Mouse (Mus musculus): ENCODE measurements around the gene Acot3. TPM values are rescaled to one million over a fixed set of nuclear protein-coding genes. Genes with fewer than 3 reads are reported as not detected.
"Not testable (repeated sequence)": the region's sequence is repeated elsewhere in the genome, so short reads cannot be mapped to it uniquely, and the experiment has no call there.

Gene Acot3
- polyA plus RNA-seq, 1 experiment from 2014 or later = 3.0 TPM

- Histone ChIP-seq H3K27me3 (replicated peaks; ENCODE audit: control insufficient read depth, insufficient read depth, low read length) (peaks cover 40% of the 10 kb centered on the region), H3K4me1 (replicated peaks; ENCODE audit: control insufficient read depth, insufficient read depth, low read length) (no peaks in the 10 kb centered on the region), H3K27ac (ENCODE audit: low read depth, low read length) (no peak within 1 kb of the TSS), H3K4me3 (ENCODE audit: low read depth, low read length) (peak within 1 kb of the TSS; percentile 40), H3K36me3 (ENCODE audit: control insufficient read depth, insufficient read depth, low read length) (no peaks in the 10 kb centered on the region), H3K4me2 (peak within 1 kb of the TSS; percentile 61), H3K9ac (ENCODE audit: low read depth, low read length) (no peak within 1 kb of the TSS), H3K9me3 (ENCODE audit: control insufficient read depth, low read length) (no peaks in the 10 kb centered on the region)
- no peak for DNase-seq (ENCODE audit: low spot score)
- WGBS = 46% methylated on average over 9 of the region's 9 CpGs
- ATAC-seq (replicated peaks; ENCODE audit: low FRiP score) = no peak
These were observed 17.0 kb downstream of the Acot3 start, which contains the start of gene Acot5 for GRCm38 (mm10) chr12:84068986-84069385. TSS of gene Acot5 (plus strand) at chr12:84069325.

GRCm38 (mm10) chr12:84069582-84069981, 17.6 kb downstream of the Acot3 start:
- not testable (repeated sequence) for H3K4me1 ChIP-seq (replicated peaks; ENCODE audit: control insufficient read depth, insufficient read depth, low read length); ATAC-seq (replicated peaks; ENCODE audit: low FRiP score); H3K36me3 ChIP-seq (ENCODE audit: control insufficient read depth, insufficient read depth, low read length); H3K9ac ChIP-seq (ENCODE audit: low read depth, low read length); DNase-seq (ENCODE audit: low spot score); H3K27ac ChIP-seq (ENCODE audit: low read depth, low read length); H3K9me3 ChIP-seq (ENCODE audit: control insufficient read depth, low read length)
- Histone ChIP-seq H3K27me3 (replicated peaks; ENCODE audit: control insufficient read depth, insufficient read depth, low read length) (peaks cover 40% of the 10 kb centered on the region), H3K4me3 (ENCODE audit: low read depth, low read length) (peak overlapping the region; percentile 40), H3K4me2 (peak overlapping the region; percentile 61)
- WGBS = 4% methylated on average over 32 of the region's 52 CpGs

- H3K36me3 ChIP-seq (ENCODE audit: control insufficient read depth, insufficient read depth, low read length) = no peaks in the 10 kb centered on the region
- ATAC-seq (replicated peaks; ENCODE audit: low FRiP score) = no peak
- WGBS = 83% methylated on average over 2 of the region's 2 CpGs
- H3K27ac ChIP-seq (ENCODE audit: low read depth, low read length) = no peak overlapping the region
- DNase-seq (ENCODE audit: low spot score) = no peak
- no peaks in the 10 kb centered on the region for H3K9me3 ChIP-seq (ENCODE audit: control insufficient read depth, low read length)
- peaks cover 39% of the 10 kb centered on the region for H3K27me3 ChIP-seq (replicated peaks; ENCODE audit: control insufficient read depth, insufficient read depth, low read length)
- no peak overlapping the region for H3K4me3 ChIP-seq (ENCODE audit: low read depth, low read length)
- no peaks in the 10 kb centered on the region for H3K4me1 ChIP-seq (replicated peaks; ENCODE audit: control insufficient read depth, insufficient read depth, low read length)
- H3K9ac ChIP-seq (ENCODE audit: low read depth, low read length) = no peak overlapping the region
- H3K4me2 ChIP-seq = no peak overlapping the region
These were observed 19.8 kb downstream of the Acot3 start for GRCm38 (mm10) chr12:84071696-84072095.

GRCm38 (mm10) chr12:84077371-84077990, 25.5 kb downstream of the Acot3 start:
- no peak overlapping the region for H3K4me3 ChIP-seq (ENCODE audit: low read depth, low read length)
- H3K36me3 ChIP-seq (ENCODE audit: control insufficient read depth, insufficient read depth, low read length) = no peaks in the 10 kb centered on the region
- no peaks in the 10 kb centered on the region for H3K27me3 ChIP-seq (replicated peaks; ENCODE audit: control insufficient read depth, insufficient read depth, low read length)
- ATAC-seq (replicated peaks; ENCODE audit: low FRiP score) = no peak
- peak; percentile 8 for DNase-seq (ENCODE audit: low spot score)
- no peaks in the 10 kb centered on the region for H3K9me3 ChIP-seq (ENCODE audit: control insufficient read depth, low read length)
- no peak overlapping the region for H3K27ac ChIP-seq (ENCODE audit: low read depth, low read length)
- no peak overlapping the region for H3K4me2 ChIP-seq
- H3K4me1 ChIP-seq (replicated peaks; ENCODE audit: control insufficient read depth, insufficient read depth, low read length) = no peaks in the 10 kb centered on the region
- WGBS = 80% methylated on average over 4 of the region's 4 CpGs
- H3K9ac ChIP-seq (ENCODE audit: low read depth, low read length) = no peak overlapping the region

GRCm38 (mm10) chr12:84083842-84084241, 31.9 kb downstream of the Acot3 start:
- no peaks in the 10 kb centered on the region for H3K36me3 ChIP-seq (ENCODE audit: control insufficient read depth, insufficient read depth, low read length)
- no peaks in the 10 kb centered on the region; the same call in 1 of the 2 replicates for H3K9me3 ChIP-seq (ENCODE audit: control insufficient read depth, low read length)
- no peak overlapping the region for H3K4me3 ChIP-seq (ENCODE audit: low read depth, low read length)
- no peak overlapping the region for H3K4me2 ChIP-seq
- WGBS = 71% methylated on average over 2 of the region's 2 CpGs
- DNase-seq (ENCODE audit: low spot score) (no peak), ATAC-seq (replicated peaks; ENCODE audit: low FRiP score) (no peak)
- H3K27ac ChIP-seq (ENCODE audit: low read depth, low read length) = no peak overlapping the region
- no peak overlapping the region for H3K9ac ChIP-seq (ENCODE audit: low read depth, low read length)
- no peaks in the 10 kb centered on the region for H3K4me1 ChIP-seq (replicated peaks; ENCODE audit: control insufficient read depth, insufficient read depth, low read length)
- no peaks in the 10 kb centered on the region for H3K27me3 ChIP-seq (replicated peaks; ENCODE audit: control insufficient read depth, insufficient read depth, low read length)

GRCm38 (mm10) chr12:84084581-84084980, 32.6 kb downstream of the Acot3 start:
- DNase-seq (ENCODE audit: low spot score) (no peak), ATAC-seq (replicated peaks; ENCODE audit: low FRiP score) (no peak)
- H3K4me3 ChIP-seq (ENCODE audit: low read depth, low read length) = no peak overlapping the region
- H3K36me3 ChIP-seq (ENCODE audit: control insufficient read depth, insufficient read depth, low read length) = no peaks in the 10 kb centered on the region
- H3K27me3 ChIP-seq (replicated peaks; ENCODE audit: control insufficient read depth, insufficient read depth, low read length) = no peaks in the 10 kb centered on the region
- no peak overlapping the region for H3K27ac ChIP-seq (ENCODE audit: low read depth, low read length)
- WGBS = 75% methylated on average over 4 of the region's 4 CpGs
- no peak overlapping the region for H3K4me2 ChIP-seq
- H3K4me1 ChIP-seq (replicated peaks; ENCODE audit: control insufficient read depth, insufficient read depth, low read length) = no peaks in the 10 kb centered on the region
- peaks cover 2% of the 10 kb centered on the region; the same call in 1 of the 2 replicates for H3K9me3 ChIP-seq (ENCODE audit: control insufficient read depth, low read length)
- no peak overlapping the region for H3K9ac ChIP-seq (ENCODE audit: low read depth, low read length)

GRCm38 (mm10) chr12:84094666-84095065, 42.7 kb downstream of the Acot3 start:
- H3K9me3 ChIP-seq (ENCODE audit: control insufficient read depth, low read length); H3K9ac ChIP-seq (ENCODE audit: low read depth, low read length); ATAC-seq (replicated peaks; ENCODE audit: low FRiP score); H3K36me3 ChIP-seq (ENCODE audit: control insufficient read depth, insufficient read depth, low read length); H3K4me1 ChIP-seq (replicated peaks; ENCODE audit: control insufficient read depth, insufficient read depth, low read length); DNase-seq (ENCODE audit: low spot score); H3K27ac ChIP-seq (ENCODE audit: low read depth, low read length); H3K4me2 ChIP-seq; H3K27me3 ChIP-seq (replicated peaks; ENCODE audit: control insufficient read depth, insufficient read depth, low read length); H3K4me3 ChIP-seq (ENCODE audit: low read depth, low read length): not testable (repeated sequence)
- 84% methylated on average over 5 of the region's 5 CpGs for WGBS

GRCm38 (mm10) chr12:84099605-84100004, 47.7 kb downstream of the Acot3 start:
- ATAC-seq (replicated peaks; ENCODE audit: low FRiP score) = peak; percentile 51

GRCm38 (mm10) chr12:84100071-84100470, 48.1 kb downstream of the Acot3 start:
- Histone ChIP-seq H3K4me1 (replicated peaks; ENCODE audit: control insufficient read depth, insufficient read depth, low read length) (0 out of 2 replicates have a peak, but pooled peaks cover 2% of the 10 kb centered on the region), H3K4me2 (peak overlapping the region; percentile 91), H3K27me3 (replicated peaks; ENCODE audit: control insufficient read depth, insufficient read depth, low read length) (no peaks in the 10 kb centered on the region), H3K4me3 (ENCODE audit: low read depth, low read length) (no peak overlapping the region), H3K27ac (ENCODE audit: low read depth, low read length) (no peak overlapping the region), H3K36me3 (ENCODE audit: control insufficient read depth, insufficient read depth, low read length) (no peaks in the 10 kb centered on the region), H3K9me3 (ENCODE audit: control insufficient read depth, low read length) (no peaks in the 10 kb centered on the region), H3K9ac (ENCODE audit: low read depth, low read length) (no peak overlapping the region)
- 73% methylated on average over 1 of the region's 1 CpGs for WGBS
- ATAC-seq (replicated peaks; ENCODE audit: low FRiP score) (no peak), DNase-seq (ENCODE audit: low spot score) (no peak)

More at GRCm38 (mm10) chr12:84099605-84100004, 47.7 kb downstream of the Acot3 start:
- no peak for DNase-seq (ENCODE audit: low spot score)
- WGBS = 68% methylated on average over 2 of the region's 2 CpGs
- Histone ChIP-seq H3K36me3 (ENCODE audit: control insufficient read depth, insufficient read depth, low read length) (no peaks in the 10 kb centered on the region), H3K27me3 (replicated peaks; ENCODE audit: control insufficient read depth, insufficient read depth, low read length) (no peaks in the 10 kb centered on the region), H3K4me2 (no peak overlapping the region), H3K4me3 (ENCODE audit: low read depth, low read length) (no peak overlapping the region), H3K9ac (ENCODE audit: low read depth, low read length) (no peak overlapping the region), H3K9me3 (ENCODE audit: control insufficient read depth, low read length) (no peaks in the 10 kb centered on the region), H3K4me1 (replicated peaks; ENCODE audit: control insufficient read depth, insufficient read depth, low read length) (0 out of 2 replicates have a peak, but pooled peaks cover 2% of the 10 kb centered on the region), H3K27ac (ENCODE audit: low read depth, low read length) (no peak overlapping the region)
